Mouse (Mus musculus) lung, embryonic 14.5 days (tissue): ENCODE measurements around the gene Rangap1. TPM values are rescaled to one million over a fixed set of nuclear protein-coding genes. Genes with fewer than 3 reads are reported as not detected.

Source experiments
- ATAC-seq: fragments of 200-750 bp; cut with Nextera tagmentation; 2 replicates; pipeline ENCODE4 v1.8.0; 2017; ENCODE audit warnings: mild to moderate bottlenecking, moderate TSS enrichment, moderate library complexity; ENCODE audit not compliant: insufficient read depth
- DNase-seq: peaks from one replicate; pipeline ENCODE4 v3.0.0-alpha.2; 2015
- H3K27ac ChIP-seq: fragments of 300-500 bp; sonication (generic); 2 replicates; pipeline ENCODE4 v1.5.1; 2014; ENCODE audit warnings: low read depth, mild to moderate bottlenecking, moderate library complexity
- H3K27me3 ChIP-seq: fragments of 300-500 bp; sonication (generic); 2 replicates; pipeline ENCODE4 v1.6.1; 2014; ENCODE audit warnings: low read length, control low read depth; ENCODE audit not compliant: insufficient read depth
- H3K36me3 ChIP-seq: fragments of 300-500 bp; sonication (generic); 2 replicates; pipeline ENCODE4 v1.6.1; 2014; ENCODE audit warnings: control low read depth; ENCODE audit not compliant: insufficient read depth
- H3K4me1 ChIP-seq: fragments of 300-500 bp; sonication (generic); 2 replicates; pipeline ENCODE4 v1.6.1; 2014; ENCODE audit warnings: antibody characterized with exemption, control low read depth; ENCODE audit not compliant: insufficient read depth
- H3K4me2 ChIP-seq: fragments of 300-500 bp; sonication (generic); 2 replicates; pipeline ENCODE4 v1.6.1; 2014; ENCODE audit warnings: mild to moderate bottlenecking
- H3K4me3 ChIP-seq: fragments of 300-500 bp; sonication (generic); 2 replicates; pipeline ENCODE4 v1.5.1; 2014; ENCODE audit warnings: low read depth, low read length
- H3K9ac ChIP-seq: fragments of 300-500 bp; sonication (generic); 2 replicates; pipeline ENCODE4 v1.6.1; 2014
- H3K9me3 ChIP-seq: fragments of 300-500 bp; sonication (generic); 2 replicates; pipeline ENCODE4 v1.6.1; 2016; ENCODE audit warnings: low read depth, low read length, control low read depth
- CTCF ChIP-seq: IDR thresholded peaks from 2 replicates; pipeline ENCODE4 v1.5.1; 2016; ENCODE audit warnings: antibody characterized with exemption, low read depth
- WGBS: fragments of 180-500 bp; shearing (Covaris S2); extraction: QIAGEN DNeasy Blood & Tissue Kit; methylation state at CpG from one replicate; pipeline ENCODE4 v1.1.7; 2014; 5-methylcytosine and 5-hydroxymethylcytosine counted together
- polyA plus RNA-seq: library from polyadenylated mRNA; unstranded; fragments of >200 nt; fragmentation: Nextera tagmentation; extraction: Ambion mirVana; gene quantifications from 2 replicates; pipeline ENCODE4 v1.2.1, GENCODE M21; 2014

Rangap1 gene
- polyA plus RNA-seq, result 101 and 107 TPM in 2 replicates

GRCm38 (mm10) chr15:81744992-81745600 lies at the start of gene Rangap1, which contains the start of gene Zc3h7b:
Gene Rangap1 (minus strand): TSS chr15:81745530.
Gene Zc3h7b (plus strand): TSS chr15:81745057.
- H3K27me3 ChIP-seq, result no peaks in the 10 kb centered on the region
- ATAC-seq, result peak; percentile 84
- H3K36me3 ChIP-seq, result no peaks in the 10 kb centered on the region
- WGBS, result under 1% methylated on average over 64 of the region's 65 CpGs
- peak within 1 kb of the TSS; percentile 91 for H3K4me3 ChIP-seq
- peak within 1 kb of the TSS; percentile 94 for H3K27ac ChIP-seq
- peak within 1 kb of the TSS; percentile 98 for H3K9ac ChIP-seq
- peak; percentile 85 for DNase-seq
- TF ChIP-seq CTCF, result no peak; the same call in 1 of the 2 replicates
- no peaks in the 10 kb centered on the region for H3K9me3 ChIP-seq
- H3K4me2 ChIP-seq, result peak within 1 kb of the TSS; percentile 82
- peaks cover 4% of the 10 kb centered on the region; the same call in 1 of the 2 replicates for H3K4me1 ChIP-seq

- no peaks in the 10 kb centered on the region for H3K27me3 ChIP-seq
- peaks cover 72% of the 10 kb centered on the region for H3K36me3 ChIP-seq
These were observed 47.1 kb upstream of the Rangap1 start for GRCm38 (mm10) chr15:81792444-81792843.

GRCm38 (mm10) chr15:81787525-81787924 lies 42.2 kb upstream of the Rangap1 start:
- WGBS, result 95% methylated on average over 13 of the region's 13 CpGs
- ATAC-seq (no peak), DNase-seq (no peak)
- Histone ChIP-seq H3K36me3 (peaks cover 90% of the 10 kb centered on the region), H3K4me1 (no peaks in the 10 kb centered on the region), H3K4me3 (no peak overlapping the region), H3K27ac (no peak overlapping the region), H3K27me3 (no peaks in the 10 kb centered on the region), H3K4me2 (no peak overlapping the region), H3K9ac (no peak overlapping the region), H3K9me3 (no peaks in the 10 kb centered on the region)
- no peak for TF ChIP-seq CTCF

More at GRCm38 (mm10) chr15:81792444-81792843, 47.1 kb upstream of the Rangap1 start:
- DNase-seq, result no peak
- no peak overlapping the region for H3K9ac ChIP-seq
- no peak overlapping the region for H3K4me3 ChIP-seq
- H3K4me1 ChIP-seq, result no peaks in the 10 kb centered on the region
- 93% methylated on average over 9 of the region's 9 CpGs for WGBS
- no peak for ATAC-seq
- H3K27ac ChIP-seq, result no peak overlapping the region
- no peak overlapping the region for H3K4me2 ChIP-seq
- H3K9me3 ChIP-seq, result no peaks in the 10 kb centered on the region
- TF ChIP-seq CTCF, result no peak

GRCm38 (mm10) chr15:81785701-81786100 lies 40.4 kb upstream of the Rangap1 start:
- H3K4me1 ChIP-seq, result no peaks in the 10 kb centered on the region
- ATAC-seq (no peak), DNase-seq (no peak)
- H3K9me3 ChIP-seq, result no peaks in the 10 kb centered on the region
- H3K27me3 ChIP-seq, result no peaks in the 10 kb centered on the region
- no peak for TF ChIP-seq CTCF
- 94% methylated on average over 8 of the region's 8 CpGs for WGBS
- H3K27ac ChIP-seq, result no peak overlapping the region
- no peak overlapping the region for H3K4me3 ChIP-seq
- H3K9ac ChIP-seq, result no peak overlapping the region
- H3K36me3 ChIP-seq, result peaks cover 91% of the 10 kb centered on the region
- H3K4me2 ChIP-seq, result no peak overlapping the region

GRCm38 (mm10) chr15:81784762-81785161 lies 39.4 kb upstream of the Rangap1 start:
- DNase-seq, result peak; percentile 36
- ATAC-seq, result no peak
- H3K27ac ChIP-seq, result no peak overlapping the region
- H3K9me3 ChIP-seq, result no peaks in the 10 kb centered on the region
- peaks cover 96% of the 10 kb centered on the region for H3K36me3 ChIP-seq
- WGBS, result 62% methylated on average over 5 of the region's 5 CpGs
- H3K9ac ChIP-seq, result no peak overlapping the region
- H3K4me2 ChIP-seq, result no peak overlapping the region
- H3K4me3 ChIP-seq, result no peak overlapping the region
- no peaks in the 10 kb centered on the region for H3K4me1 ChIP-seq
- H3K27me3 ChIP-seq, result no peaks in the 10 kb centered on the region
- TF ChIP-seq CTCF, result peak; percentile 53

- no peak overlapping the region for H3K27ac ChIP-seq
- H3K36me3 ChIP-seq, result peaks cover 99% of the 10 kb centered on the region
- DNase-seq (no peak), ATAC-seq (no peak)
- H3K27me3 ChIP-seq, result no peaks in the 10 kb centered on the region
- H3K4me1 ChIP-seq, result no peaks in the 10 kb centered on the region
- no peak overlapping the region for H3K4me2 ChIP-seq
- no peak overlapping the region for H3K9ac ChIP-seq
- TF ChIP-seq CTCF, result no peak
- H3K4me3 ChIP-seq, result no peak overlapping the region
- WGBS, result 85% methylated on average over 7 of the region's 7 CpGs
- no peaks in the 10 kb centered on the region for H3K9me3 ChIP-seq
These were observed 36.5 kb upstream of the Rangap1 start for GRCm38 (mm10) chr15:81781816-81782215.

GRCm38 (mm10) chr15:81776631-81777422 lies 31.5 kb upstream of the Rangap1 start:
- Histone ChIP-seq H3K4me3 (no peak overlapping the region), H3K4me1 (no peaks in the 10 kb centered on the region), H3K9me3 (no peaks in the 10 kb centered on the region), H3K36me3 (peaks cover 100% of the 10 kb centered on the region), H3K4me2 (no peak overlapping the region), H3K27me3 (no peaks in the 10 kb centered on the region), H3K27ac (no peak overlapping the region), H3K9ac (no peak overlapping the region)
- 84% methylated on average over 11 of the region's 11 CpGs for WGBS
- DNase-seq, result no peak
- no peak for TF ChIP-seq CTCF
- ATAC-seq, result no peak
